Mouse (Mus musculus) olfactory bulb, adult 2 months (tissue): ENCODE results near the gene Gmds.

Experiments used
- CTCF ChIP-seq: fragments of 200-500 bp; IDR thresholded peaks from 2 replicates; pipeline ENCODE4 v1.5.1; 2012; ENCODE audit warnings: low read depth, mild to moderate bottlenecking, low read length, moderate library complexity; ENCODE audit not compliant: insufficient read depth
- POLR2A ChIP-seq: fragments of 200-500 bp; IDR thresholded peaks from 2 replicates; pipeline ENCODE4 v1.6.1; 2012; ENCODE audit warnings: mild to moderate bottlenecking, low read depth, low read length, moderate library complexity; ENCODE audit not compliant: insufficient read depth

DNA sequence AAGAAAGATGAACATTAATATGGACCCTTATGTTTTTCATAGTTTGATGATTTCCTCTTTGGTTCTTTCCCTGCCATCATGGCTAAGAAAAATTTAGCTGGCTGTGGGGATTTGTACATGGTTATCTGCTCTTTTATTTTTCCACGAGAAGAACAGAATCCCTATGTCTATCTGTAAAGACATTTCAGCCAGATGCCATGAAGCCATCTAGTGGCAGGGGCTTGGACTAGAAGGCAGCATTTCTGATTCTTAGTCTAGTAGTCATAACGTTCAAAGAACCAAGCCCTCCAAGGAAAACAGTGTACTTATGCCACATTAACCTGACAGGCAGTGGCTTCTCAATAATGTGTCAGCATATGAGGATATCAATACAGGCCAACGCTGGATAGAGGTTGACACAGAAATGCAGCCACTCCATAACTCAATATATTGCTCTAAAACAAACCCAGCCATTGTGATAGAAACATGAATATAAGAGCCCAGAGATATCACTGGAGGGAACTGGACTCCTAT is 510.7 kb downstream of the Gmds start:
- no peak for TF ChIP-seq CTCF
- TF ChIP-seq POLR2A = no peak
